Mouse (Mus musculus) thymus, postnatal 0 days (tissue): ENCODE data around the gene Slc26a11. TPM values are rescaled to one million over a fixed set of nuclear protein-coding genes. Genes with fewer than 3 reads are reported as not detected.
"Not testable (repeated sequence)": the region's sequence is repeated elsewhere in the genome, so short reads cannot be mapped to it uniquely, and the experiment has no call there.

Source experiments
- DNase-seq: peaks from one replicate; pipeline ENCODE4 v3.0.0-alpha.2; 2015; ENCODE audit warnings: low spot score
- polyA plus RNA-seq: library from polyadenylated mRNA; unstranded; fragments of >200 nt; fragmentation: Nextera tagmentation; extraction: Ambion mirVana; gene quantifications from 2 replicates; pipeline ENCODE4 v1.2.1, GENCODE M21; 2015

Gene Slc26a11
- polyA plus RNA-seq, 1 experiment from 2014 or later = 2.1 TPM

- DNase-seq = no peak
These were observed 3.7 kb downstream of the Slc26a11 start for GRCm38 (mm10) chr11:119359089-119359488.

- no peak for DNase-seq
These were observed 7.6 kb downstream of the Slc26a11 start for GRCm38 (mm10) chr11:119362769-119363533.

GRCm38 (mm10) chr11:119363534-119364145, 8.3 kb downstream of the Slc26a11 start:
- DNase-seq = peak; percentile 82

- no peak for DNase-seq
These were observed 20.1 kb downstream of the Slc26a11 start for GRCm38 (mm10) chr11:119375425-119375824.

GRCm38 (mm10) chr11:119377326-119377725, 22.0 kb downstream of the Slc26a11 start:
- DNase-seq = no peak

GRCm38 (mm10) chr11:119378551-119378950, 23.2 kb downstream of the Slc26a11 start:
- DNase-seq = no peak

GRCm38 (mm10) chr11:119381631-119382337, 26.4 kb downstream of the Slc26a11 start:
- DNase-seq = no peak

GRCm38 (mm10) chr11:119382338-119382850, 27.0 kb downstream of the Slc26a11 start:
- no peak for DNase-seq

- peak; percentile 80 for DNase-seq
These were observed 29.5 kb downstream of the Slc26a11 start for GRCm38 (mm10) chr11:119384904-119385303.

GRCm38 (mm10) chr11:119386306-119386705, 30.9 kb downstream of the Slc26a11 start:
- peak; percentile 30 for DNase-seq

- not testable (repeated sequence) for DNase-seq
These were observed 31.9 kb downstream of the Slc26a11 start for GRCm38 (mm10) chr11:119387273-119387672.

GRCm38 (mm10) chr11:119389851-119390270, 34.5 kb downstream of the Slc26a11 start:
- DNase-seq = peak; percentile 20

- peak; percentile 63 for DNase-seq
These were observed 35.2 kb downstream of the Slc26a11 start for GRCm38 (mm10) chr11:119390271-119391231.

- DNase-seq = peak; percentile 37
These were observed 36.1 kb downstream of the Slc26a11 start for GRCm38 (mm10) chr11:119391386-119392000.

GRCm38 (mm10) chr11:119392001-119392614, 36.8 kb downstream of the Slc26a11 start:
- DNase-seq = peak; percentile 50

GRCm38 (mm10) chr11:119392800-119393482, 37.6 kb downstream of the Slc26a11 start, which contains the start of gene Rnf213:
Gene Rnf213, plus strand, starts transcription at chr11:119393100.
- peak; percentile 72 for DNase-seq

- no peak for DNase-seq
These were observed 38.1 kb downstream of the Slc26a11 start for GRCm38 (mm10) chr11:119393483-119393804.

- no peak for DNase-seq
These were observed 38.9 kb downstream of the Slc26a11 start for GRCm38 (mm10) chr11:119394210-119394609.

GRCm38 (mm10) chr11:119395394-119395793, 40.0 kb downstream of the Slc26a11 start:
- DNase-seq = no peak
